Mouse (Mus musculus) cerebellum, adult 11-12 months (tissue): ENCODE data around the gene Tmod1.
A peak's percentile ranks its signal among the peaks of the same experiment; 100 is the strongest.

ENCODE experiments used
- DNase-seq: peaks from one replicate; pipeline ENCODE4 v3.0.0; 2022

The Tmod1 gene

DNA sequence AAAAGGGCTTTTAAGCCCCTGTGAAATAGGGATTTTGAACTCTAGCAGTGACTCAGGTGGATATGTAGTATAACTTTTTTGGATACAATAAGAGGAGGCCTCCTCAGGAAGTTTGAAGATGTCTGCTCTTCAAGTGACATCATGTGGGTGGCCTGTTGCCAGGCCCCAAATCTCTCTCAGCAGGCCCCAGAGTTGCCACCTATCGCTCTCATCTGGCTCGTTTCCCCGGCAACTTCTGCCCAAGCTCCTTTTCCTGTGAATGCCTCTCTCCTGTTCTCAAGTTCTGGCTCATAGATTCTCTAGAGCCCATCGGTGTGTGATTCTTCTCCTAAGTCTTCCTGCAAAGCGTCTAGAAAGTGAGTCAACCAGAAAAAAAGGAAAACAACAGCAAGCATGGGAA, 17.4 kb downstream of the Tmod1 start:
- DNase-seq, result no peak

DNA sequence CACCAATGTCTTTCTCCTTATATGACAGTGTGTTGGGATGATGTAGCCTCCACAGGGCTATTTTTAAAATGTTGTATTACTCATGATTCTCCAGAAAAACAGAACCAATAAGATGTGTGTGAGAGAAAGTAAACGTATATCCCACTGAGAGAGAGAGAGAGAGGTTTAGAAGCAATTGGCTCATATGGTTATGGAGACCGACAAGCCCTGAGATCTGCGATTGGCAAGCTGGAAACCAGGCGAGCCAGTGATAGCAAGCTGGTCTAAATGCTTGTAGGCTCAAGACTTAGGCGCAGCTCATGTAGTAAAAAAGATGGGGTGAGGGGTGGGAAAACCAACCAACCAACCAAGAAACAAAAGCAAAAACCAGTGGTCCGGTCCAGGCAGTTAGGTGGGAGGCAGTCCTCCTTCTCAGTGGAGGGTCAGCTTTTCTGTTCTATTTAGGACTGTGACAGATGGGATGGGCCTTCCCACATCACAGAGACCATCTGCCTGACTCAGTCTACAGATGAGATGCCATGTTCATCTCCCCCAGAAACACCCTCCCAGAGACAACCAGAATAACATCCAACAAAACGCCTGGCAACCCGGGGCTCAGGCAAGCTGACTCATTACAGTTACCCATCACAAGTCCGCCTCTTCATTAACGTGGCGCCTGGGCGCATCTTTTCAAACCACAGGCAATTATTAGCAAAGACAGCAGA, 22.7 kb downstream of the Tmod1 start:
- peak; percentile 61 for DNase-seq

DNA sequence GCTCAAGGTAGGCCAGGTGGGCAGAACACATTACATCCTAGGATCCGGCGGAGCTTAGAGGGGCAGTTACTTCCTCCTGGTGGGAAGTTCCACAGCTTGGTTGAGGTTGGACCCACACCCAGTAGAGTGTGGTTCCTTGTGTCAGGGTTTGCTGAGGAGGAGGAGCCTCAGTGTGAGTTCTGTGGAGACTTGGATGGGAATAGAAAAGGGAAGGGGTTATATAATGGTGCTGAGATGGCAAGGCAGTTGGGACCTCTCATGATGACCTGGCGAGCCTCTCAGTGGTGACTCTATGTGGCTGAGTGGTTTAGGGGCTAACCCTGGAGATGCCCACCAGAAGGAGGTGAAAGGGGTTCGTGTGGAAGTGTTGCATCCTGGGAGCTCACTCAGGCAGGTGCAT, 25.1 kb downstream of the Tmod1 start:
- peak; percentile 33 for DNase-seq

GRCm38 (mm10) chr4:46064263-46064662, 25.5 kb downstream of the Tmod1 start:
- peak; percentile 43 for DNase-seq

GRCm38 (mm10) chr4:46064961-46065360, 26.2 kb downstream of the Tmod1 start:
- DNase-seq, result peak; percentile 50

- no peak for DNase-seq
These were observed 27.1 kb downstream of the Tmod1 start for GRCm38 (mm10) chr4:46065695-46066340.

- no peak for DNase-seq
These were observed 29.3 kb downstream of the Tmod1 start for GRCm38 (mm10) chr4:46068060-46068459.

DNA sequence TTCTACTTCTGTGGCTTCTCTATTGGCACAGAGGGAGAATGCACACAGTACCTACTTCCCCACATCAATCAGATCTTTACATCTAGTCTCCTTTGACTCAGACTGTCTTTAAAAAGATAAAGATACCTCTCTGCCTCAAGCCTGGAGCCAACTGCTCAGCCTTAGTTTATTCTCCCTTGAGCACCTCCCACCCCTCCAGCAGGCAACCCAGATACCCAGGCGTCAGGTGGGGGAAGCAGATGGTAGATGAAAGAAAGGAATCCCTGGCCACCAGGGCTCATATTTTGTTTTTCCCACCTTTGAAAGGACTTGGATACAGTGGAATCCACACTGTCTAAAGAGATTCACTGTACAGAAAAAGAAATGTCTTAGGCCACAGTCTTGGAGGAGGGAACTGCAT, 29.8 kb downstream of the Tmod1 start:
- no peak for DNase-seq

DNA sequence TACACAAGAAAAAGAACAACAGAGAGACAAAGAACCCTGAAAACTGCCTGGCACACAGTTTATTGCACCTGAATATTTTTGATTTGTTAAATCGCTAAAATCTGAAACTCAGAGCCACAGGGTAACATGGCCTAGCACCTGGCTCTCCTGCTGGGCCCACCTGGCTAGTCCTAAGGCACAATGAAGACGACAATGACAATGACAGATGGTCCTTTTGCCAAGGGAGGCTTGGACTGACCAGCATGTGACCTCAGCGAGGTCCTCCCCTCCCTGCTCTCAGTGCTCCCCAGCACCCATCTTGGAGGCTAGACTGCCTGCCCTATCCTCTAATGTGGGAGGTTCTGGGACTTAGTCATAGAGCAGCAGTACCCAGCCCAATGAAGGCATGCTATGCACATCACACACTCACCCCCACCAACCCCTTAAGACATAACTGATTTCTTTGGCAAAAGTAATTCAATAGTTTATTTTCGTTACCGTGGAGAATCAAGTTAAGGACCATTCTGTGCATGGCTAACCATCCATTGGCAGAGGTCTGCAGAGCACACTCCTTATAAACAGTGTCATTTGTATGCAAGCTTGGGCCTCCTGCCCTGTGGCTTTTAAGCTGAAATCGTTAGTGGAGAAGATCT, 31.2 kb downstream of the Tmod1 start:
- DNase-seq, result peak; percentile 87

GRCm38 (mm10) chr4:46072631-46073030, 33.9 kb downstream of the Tmod1 start:
- DNase-seq, result no peak

DNA sequence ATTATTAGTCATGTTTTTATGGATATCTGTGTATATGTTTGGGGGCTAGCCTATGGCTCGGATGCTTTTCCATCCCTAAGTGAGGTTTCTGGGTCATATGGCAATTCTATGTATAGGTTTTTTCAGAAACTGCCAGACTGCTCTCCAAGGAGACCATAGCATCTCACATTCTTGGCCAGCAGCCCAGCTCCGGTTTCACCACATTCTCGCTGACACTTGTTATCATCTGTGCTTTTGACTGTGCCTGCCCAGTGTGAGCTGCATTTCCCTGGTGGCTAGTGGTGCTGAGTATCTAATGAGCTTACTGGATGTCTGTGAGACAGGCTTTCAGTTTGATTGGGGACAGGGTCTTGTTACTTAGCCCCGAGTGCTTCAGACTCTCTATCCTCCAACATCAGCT, 35.0 kb downstream of the Tmod1 start:
- peak; percentile 75 for DNase-seq

DNA sequence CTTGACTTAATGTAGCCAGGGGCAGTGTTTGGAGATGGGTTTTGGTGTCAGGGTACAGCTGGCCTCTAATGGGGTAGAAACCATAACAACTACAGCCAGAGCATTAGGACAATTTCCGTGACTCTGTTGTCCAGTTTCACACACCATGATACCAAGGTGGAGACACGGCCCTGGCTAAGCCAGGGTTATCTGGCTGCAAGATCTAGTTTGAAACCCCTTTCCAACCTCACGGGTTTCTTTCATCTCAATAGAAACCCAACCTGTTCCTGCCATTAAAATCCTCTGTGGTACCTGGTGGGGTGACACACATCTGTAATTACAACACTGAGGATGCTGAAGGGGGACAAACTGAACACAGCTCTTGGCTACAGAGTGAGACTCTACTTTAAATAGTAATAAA, 36.9 kb downstream of the Tmod1 start:
- DNase-seq, result no peak

DNA sequence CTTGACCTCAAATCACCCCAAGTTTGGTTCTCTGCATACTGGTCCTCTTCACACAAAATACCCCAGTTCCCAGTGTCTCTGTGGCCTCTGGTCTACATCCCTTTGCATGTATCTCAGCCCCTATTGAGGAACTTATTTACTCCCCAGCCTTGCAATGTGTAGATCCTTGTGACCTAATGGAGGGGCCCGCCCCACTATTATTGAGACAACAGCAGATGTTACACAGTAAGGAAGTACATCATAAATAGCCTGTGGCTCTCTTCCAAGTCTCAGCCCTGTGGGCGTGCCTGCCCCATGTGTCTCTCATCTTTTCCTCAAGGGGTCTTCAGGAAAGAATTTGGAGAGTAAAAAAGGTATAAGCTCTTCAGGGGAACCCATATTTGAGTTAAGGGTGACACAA, 38.2 kb downstream of the Tmod1 start:
- no peak for DNase-seq

DNA sequence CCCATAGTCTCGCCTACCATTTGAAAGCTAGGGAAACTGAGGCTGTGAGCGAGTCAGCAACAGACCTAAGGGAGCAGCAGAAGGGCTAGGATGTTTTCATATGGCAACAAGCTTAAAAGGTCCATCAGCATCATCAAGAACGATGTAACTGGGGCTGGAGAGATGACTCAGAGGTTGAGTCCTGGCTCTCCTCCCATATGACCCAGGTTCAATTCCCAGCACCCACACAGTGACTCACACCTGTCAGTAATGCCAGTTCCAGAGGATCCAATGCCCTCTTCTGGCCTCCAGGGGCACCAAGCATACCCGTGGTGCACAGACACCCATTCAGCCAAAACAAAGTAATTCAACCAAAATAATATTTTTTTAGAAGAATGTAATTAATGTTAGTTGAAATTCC, 41.5 kb downstream of the Tmod1 start:
- no peak for DNase-seq

DNA sequence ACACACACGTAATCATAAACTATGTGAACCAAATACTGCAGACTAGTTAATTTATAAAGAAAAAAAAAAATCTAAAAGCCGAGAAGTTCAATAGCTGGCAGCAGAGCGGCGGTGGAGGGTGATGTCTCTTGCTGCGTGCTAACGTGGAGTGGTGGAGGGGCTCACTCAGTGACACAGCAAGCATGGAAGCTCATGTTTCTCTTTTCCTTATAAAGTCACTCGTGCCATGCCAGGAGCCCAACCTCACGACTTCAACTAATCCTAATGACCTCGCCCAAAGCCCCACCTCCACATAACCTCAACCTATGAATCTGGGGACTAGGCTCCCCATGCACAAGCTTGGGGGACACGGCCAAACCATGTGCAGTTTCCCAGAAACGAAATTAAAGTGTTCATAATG, 43.8 kb downstream of the Tmod1 start:
- no peak for DNase-seq

DNA sequence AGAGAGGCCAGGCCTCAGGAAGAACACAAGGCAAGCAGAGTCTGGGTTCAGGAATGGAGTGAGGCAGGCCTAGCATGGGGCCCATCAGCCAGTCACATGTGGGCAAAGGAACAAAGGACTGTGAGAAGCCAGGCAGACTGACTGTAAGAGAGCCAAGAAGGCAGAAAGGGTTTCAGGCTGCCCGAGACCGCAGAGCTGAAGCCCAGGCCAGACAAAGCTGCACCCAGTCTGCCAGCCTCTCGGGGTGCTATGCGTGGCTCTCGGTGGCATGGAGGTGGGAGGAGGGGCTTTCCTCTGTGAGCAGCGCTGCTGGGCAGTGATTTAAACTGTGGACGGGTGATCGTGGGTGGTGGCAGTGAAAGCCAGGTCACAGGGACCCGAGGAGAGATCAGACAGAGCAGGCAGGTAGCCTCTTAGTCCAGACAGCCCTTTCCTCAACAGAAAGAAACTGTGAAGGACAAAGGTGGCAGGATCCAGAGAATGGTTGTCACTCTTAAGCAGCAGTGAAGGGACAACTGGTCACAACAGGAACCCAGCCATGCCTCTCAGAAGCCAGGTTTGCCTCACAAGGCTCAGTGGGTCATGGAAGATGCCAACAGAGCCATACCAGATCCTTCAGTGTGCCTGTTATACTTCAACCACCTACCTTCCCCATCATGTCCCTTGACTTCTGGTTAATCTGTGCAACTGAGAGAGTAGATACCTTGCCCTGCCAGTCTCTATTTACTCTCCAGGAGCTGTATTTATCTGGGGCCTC, 45.9 kb downstream of the Tmod1 start:
- DNase-seq, result no peak

GRCm38 (mm10) chr4:46085223-46085811, 46.6 kb downstream of the Tmod1 start:
- DNase-seq, result peak; percentile 86

DNA sequence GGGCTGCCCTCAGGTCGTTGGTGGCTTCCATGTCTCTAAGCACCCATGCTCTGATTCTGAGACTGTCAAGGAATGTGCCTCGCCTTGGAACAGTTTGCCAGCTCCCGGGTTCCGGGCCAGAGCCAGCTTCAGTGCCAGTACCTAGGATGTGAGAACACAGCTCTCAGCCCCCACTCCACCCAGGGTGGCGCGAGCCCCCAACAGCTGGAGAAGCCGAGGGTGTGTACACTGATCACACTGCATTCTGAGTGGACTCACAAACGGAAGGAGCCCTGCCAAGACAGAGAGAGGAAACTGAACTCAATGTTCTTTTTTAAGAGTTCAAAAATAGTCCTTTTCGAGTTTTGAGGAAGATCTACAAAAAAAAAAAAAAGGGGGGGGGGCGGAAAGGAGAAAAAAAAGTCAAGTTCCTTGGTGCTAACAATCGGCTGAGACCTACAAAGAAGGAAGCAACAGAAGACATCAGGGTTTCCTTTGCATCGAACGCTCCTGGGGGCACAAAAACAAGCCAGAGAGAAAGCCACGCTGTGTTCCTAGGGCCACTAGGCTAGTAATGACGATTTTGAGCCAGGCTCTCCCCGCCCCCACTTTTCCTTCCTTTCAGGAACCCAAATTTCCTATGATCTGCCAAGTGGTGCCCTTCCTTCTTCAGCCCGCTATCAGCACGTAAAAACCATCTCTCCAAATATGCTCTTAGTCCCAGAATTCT, 48.1 kb downstream of the Tmod1 start:
- DNase-seq, result no peak

DNA sequence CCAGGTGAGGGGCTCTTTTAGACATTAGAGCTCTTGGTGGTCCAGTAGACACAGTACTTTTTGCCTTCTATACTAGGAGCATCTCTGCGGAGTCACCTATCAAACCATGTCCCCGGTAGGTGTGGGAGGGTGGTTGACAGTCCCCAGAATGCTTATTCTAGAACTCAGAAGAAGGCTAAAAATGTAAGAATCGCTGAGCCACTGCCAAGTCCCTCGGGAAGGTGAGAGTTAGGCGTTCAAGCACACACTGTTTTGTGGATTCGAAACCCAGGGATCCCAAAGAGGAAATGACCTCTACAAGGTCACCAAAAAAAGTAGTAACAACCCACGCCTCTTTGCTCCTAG, 48.7 kb downstream of the Tmod1 start:
- DNase-seq, result no peak

- DNase-seq, result peak; percentile 73
These were observed 49.1 kb downstream of the Tmod1 start for GRCm38 (mm10) chr4:46087852-46088251.

- no peak for DNase-seq
These were observed 50.9 kb downstream of the Tmod1 start for GRCm38 (mm10) chr4:46089524-46090125.

- DNase-seq, result peak; percentile 73
These were observed 53.8 kb downstream of the Tmod1 start for GRCm38 (mm10) chr4:46092429-46093076.
